In the genomic region with DNA sequence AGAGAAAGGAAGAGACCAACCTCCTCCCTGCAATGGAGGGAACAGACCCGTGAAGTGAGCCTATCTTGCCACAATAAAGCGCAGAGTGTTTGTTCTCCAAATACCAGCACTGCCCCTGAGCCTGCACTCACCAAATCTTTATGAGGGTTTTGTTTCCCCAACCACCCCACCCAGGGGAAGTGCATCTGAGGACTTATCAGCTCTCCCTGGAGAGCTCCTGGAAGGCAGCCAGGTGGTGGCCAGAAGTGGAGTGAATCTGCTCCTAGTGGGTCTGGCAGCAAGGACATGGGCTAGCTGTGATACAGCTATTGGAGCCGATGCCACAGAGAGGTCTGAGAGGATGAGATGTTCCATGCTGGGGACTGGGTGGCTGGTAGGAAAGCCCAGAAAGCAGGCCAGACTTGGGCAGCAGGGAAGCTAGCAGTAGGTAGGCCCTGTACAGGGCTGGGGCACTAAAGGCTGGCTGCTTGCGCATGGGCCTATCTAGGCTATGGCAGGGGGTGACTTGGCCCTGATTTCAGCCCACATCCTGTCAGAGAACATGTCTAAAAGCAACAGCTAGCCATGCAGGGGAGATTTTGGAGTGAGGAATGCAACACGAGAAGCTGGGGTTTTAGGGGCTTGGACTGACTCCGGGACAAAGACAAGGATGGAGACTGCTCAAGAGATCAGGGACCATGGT, we compare ENCODE assay signal across 8 mouse cellular contexts.
DNase-seq lines count a peak whose midpoint lies in the region; ATAC-seq and TF ChIP-seq lines count a peak whose summit lies in the region.

No protein-coding gene starts in this region.

- H3ac ChIP-seq in myocyte (ENCODE audit: control insufficient read depth, insufficient read length): no peak overlapping the region

- no peak overlapping the region for H3K9ac ChIP-seq in MEL (ENCODE audit: control insufficient read depth, low read depth, low read length, poor library complexity, severe bottlenecking)
- no peak overlapping the region for H3K9ac ChIP-seq in heart, embryonic 12.5 days

- peak; percentile 63 for ATAC-seq in heart, embryonic 12.5 days (ENCODE audit: insufficient number of reproducible peaks, low FRiP score)
- ATAC-seq in monocyte, adult 5-6 weeks (replicated peaks; ENCODE audit: insufficient number of reproducible peaks, low FRiP score, low TSS enrichment, poor library complexity, severe bottlenecking): no peak

- TF ChIP-seq RAD21 in MEL (IDR thresholded peaks at IDR 0.05; ENCODE audit: low read depth, low read length): no peak

- no peaks in the 10 kb centered on the region for H3K4me1 ChIP-seq in MEL (ENCODE audit: control insufficient read depth in 1 of 2, insufficient read depth in 2 of 2, low read length in 2 of 2)
- H3K4me1 ChIP-seq in heart, embryonic 12.5 days (replicated peaks): peaks cover 72% of the 10 kb centered on the region

- H3K27me3 ChIP-seq in MEL (ENCODE audit: control insufficient read depth in 1 of 2, insufficient read depth in 2 of 2, low read length in 2 of 2) (no peaks in the 10 kb centered on the region), myocyte (ENCODE audit: control insufficient read depth, insufficient read depth, insufficient read length) (no peaks in the 10 kb centered on the region)
- peaks cover 61% of the 10 kb centered on the region for H3K27me3 ChIP-seq in heart, embryonic 12.5 days (replicated peaks)

- TF ChIP-seq CTCF in MEL (IDR thresholded peaks at IDR 0.05 in 2 of 3, conservative IDR thresholded peaks at IDR 0.05 in 1 of 3; ENCODE audit: control insufficient read depth in 1 of 3, insufficient read depth in 1 of 3, low read depth in 2 of 3, low read length in 3 of 3, poor library complexity in 1 of 3, severe bottlenecking in 1 of 3): no peak

- TF ChIP-seq POLR2A in MEL (IDR thresholded peaks at IDR 0.05; ENCODE audit: control insufficient read depth in 1 of 2, insufficient read depth in 1 of 2, low read depth in 1 of 2, low read length in 2 of 2, poor library complexity in 1 of 2) (no peak), myocyte (IDR thresholded peaks at IDR 0.05; ENCODE audit: insufficient read length, low read depth) (no peak)

- 34% methylated on average over 6 of the region's 6 CpGs for whole genome bisulfite sequencing in heart, embryonic 12.5 days

- H3K36me3 ChIP-seq in MEL (ENCODE audit: control insufficient read depth in 1 of 2, insufficient read depth in 2 of 2, low read length in 2 of 2): no peaks in the 10 kb centered on the region
- no peaks in the 10 kb centered on the region for H3K36me3 ChIP-seq in heart, embryonic 12.5 days
- H3K36me3 ChIP-seq in myocyte (ENCODE audit: control insufficient read depth, insufficient read depth): no peaks in the 10 kb centered on the region

- no peak overlapping the region for H3K4me3 ChIP-seq in MEL (ENCODE audit: control insufficient read depth in 1 of 2, insufficient read depth in 1 of 2, low read depth in 2 of 2, low read length in 2 of 2)
- H3K4me3 ChIP-seq in heart, embryonic 12.5 days: no peak overlapping the region
- no peak overlapping the region for H3K4me3 ChIP-seq in myocyte

- no peak overlapping the region for H3K27ac ChIP-seq in MEL (ENCODE audit: control insufficient read depth, low read depth, low read length)
- H3K27ac ChIP-seq in heart, embryonic 12.5 days (ENCODE audit: poor library complexity, severe bottlenecking): peak overlapping the region; percentile 76

- H3K79me2 ChIP-seq in MEL (ENCODE audit: control insufficient read depth, insufficient read depth, low read length, poor library complexity) (no peaks in the 10 kb centered on the region), myocyte (ENCODE audit: control insufficient read depth, insufficient read depth) (no peaks in the 10 kb centered on the region)

- no peak overlapping the region for H3K4me2 ChIP-seq in heart, embryonic 12.5 days
- H3K4me2 ChIP-seq in myocyte (ENCODE audit: low read depth): peak overlapping the region; percentile 19

- DNase-seq in MEL (ENCODE audit: low read depth, low spot score): peak; percentile 44
- peak; percentile 87 for DNase-seq in adrenal gland, postnatal 14 days
- DNase-seq in kidney, postnatal 25 days: peak; percentile 89 to 90
- no peak for DNase-seq in frontal cortex, postnatal 14 days (ENCODE audit: low spot score in 2 of 2)
- no peak for DNase-seq in embryo, embryonic 10 days (ENCODE audit: low spot score)

- no peaks in the 10 kb centered on the region for H3K9me3 ChIP-seq in MEL (replicated peaks; ENCODE audit: insufficient read depth, low read length)
- H3K9me3 ChIP-seq in heart, embryonic 12.5 days (replicated peaks): no peaks in the 10 kb centered on the region

- TF ChIP-seq EP300 in MEL (IDR thresholded peaks at IDR 0.05; ENCODE audit: low read depth in 1 of 2, low read length in 2 of 2): no peak

TF ChIP-seq in MEL, 35 proteins besides CTCF, POLR2A, EP300 and RAD21:
- no peak for TF ChIP-seq MEF2A (IDR thresholded peaks at IDR 0.05; ENCODE audit: extremely low read depth, insufficient replicate concordance, low read depth, low read length, poor library complexity, severe bottlenecking)
- TF ChIP-seq TAL1 (IDR thresholded peaks at IDR 0.05; ENCODE audit: low read length): no peak
- no peak for TF ChIP-seq ZC3H11A (IDR thresholded peaks at IDR 0.05; ENCODE audit: low read depth, low read length)
- no peak for TF ChIP-seq SMC3 (IDR thresholded peaks at IDR 0.05; ENCODE audit: low read depth, low read length)
- no peak for TF ChIP-seq JUND (IDR thresholded peaks at IDR 0.05; ENCODE audit: low read depth, low read length)
- TF ChIP-seq GABPA (IDR thresholded peaks at IDR 0.05; ENCODE audit: low read depth, low read length): no peak

TF ChIP-seq in myocyte, 11 proteins besides CTCF, POLR2A, EP300 and RAD21:
- TF ChIP-seq MYOD1 (IDR thresholded peaks at IDR 0.05; ENCODE audit: control insufficient read depth in 1 of 3, insufficient read length in 2 of 3, low read depth in 2 of 3) (peak in 1 of 3 experiments; percentile 8), MYOG (IDR thresholded peaks at IDR 0.05; ENCODE audit: control insufficient read depth in 1 of 3, insufficient read depth in 1 of 3, insufficient read length in 2 of 3, low read depth in 2 of 3) (no peak)
TF ChIP-seq in myocyte: peak in this region for 1.

Comparison
In these comparisons a context has a peak if more than half of its experiments do, and no peak if none do; other contexts are left out.
1. DNase-seq: peak in MEL (single experiment), adrenal gland, postnatal 14 days (single experiment) and kidney, postnatal 25 days (2 of 2); none in frontal cortex, postnatal 14 days (0 of 2) and embryo, embryonic 10 days (single experiment).